Mouse (Mus musculus): ENCODE measurements around the gene Fpr1. TPM values are rescaled to one million over a fixed set of nuclear protein-coding genes. Genes with fewer than 3 reads are reported as not detected.

Gene Fpr1
- polyA plus RNA-seq, 1 experiment from 2014 or later = 8.5 TPM

- H3K27me3 ChIP-seq (ENCODE audit: control insufficient read depth, insufficient read depth, low read depth, low read length) = no peaks in the 10 kb centered on the region
- H3K9ac ChIP-seq (ENCODE audit: low read depth, low read length) = no peak within 1 kb of the TSS
- no peaks in the 10 kb centered on the region for H3K4me1 ChIP-seq (ENCODE audit: control insufficient read depth, low read depth, low read length)
- 30% methylated on average over 1 of the region's 1 CpGs for WGBS (ENCODE audit: insufficient replicate concordance)
- H3K9me3 ChIP-seq (replicated peaks; ENCODE audit: control insufficient read depth, low read length) = no peaks in the 10 kb centered on the region
- no peak for ATAC-seq (ENCODE audit: low read depth)
- H3K4me2 ChIP-seq (ENCODE audit: low read depth, low read length) = no peak within 1 kb of the TSS
- no peak within 1 kb of the TSS for H3K4me3 ChIP-seq (ENCODE audit: low read depth, low read length)
- no peaks in the 10 kb centered on the region for H3K36me3 ChIP-seq (ENCODE audit: control insufficient read depth, insufficient read depth)
- no peak within 1 kb of the TSS for H3K27ac ChIP-seq (ENCODE audit: low read length)
Measured at GRCm38 (mm10) chr17:17887774-17888248, 4.1 kb upstream of the Fpr1 start, which contains the start of the genes Fpr2 and Fpr3. Gene Fpr2, plus strand, starts transcription at chr17:17887824. Gene Fpr3, plus strand, starts transcription at chr17:17887852.

- 51% methylated on average over 3 of the region's 3 CpGs for WGBS (ENCODE audit: insufficient replicate concordance)
- ATAC-seq (ENCODE audit: low read depth) = no peak; the same call in 1 of the 2 replicates
- Histone ChIP-seq H3K27me3 (ENCODE audit: control insufficient read depth, insufficient read depth, low read depth, low read length) (no peaks in the 10 kb centered on the region), H3K4me2 (ENCODE audit: low read depth, low read length) (no peak overlapping the region), H3K4me1 (ENCODE audit: control insufficient read depth, low read depth, low read length) (no peaks in the 10 kb centered on the region), H3K27ac (ENCODE audit: low read length) (no peak overlapping the region; the same call in 1 of the 2 replicates), H3K36me3 (ENCODE audit: control insufficient read depth, insufficient read depth) (no peaks in the 10 kb centered on the region), H3K9ac (ENCODE audit: low read depth, low read length) (no peak overlapping the region), H3K4me3 (ENCODE audit: low read depth, low read length) (no peak overlapping the region), H3K9me3 (replicated peaks; ENCODE audit: control insufficient read depth, low read length) (no peaks in the 10 kb centered on the region)
Measured at GRCm38 (mm10) chr17:17882672-17883071, 1.1 kb downstream of the Fpr1 start.

GRCm38 (mm10) chr17:17879347-17879746 is 4.4 kb downstream of the Fpr1 start:
- H3K4me2 ChIP-seq (ENCODE audit: low read depth, low read length) = no peak overlapping the region
- no peak overlapping the region for H3K9ac ChIP-seq (ENCODE audit: low read depth, low read length)
- no peaks in the 10 kb centered on the region for H3K9me3 ChIP-seq (replicated peaks; ENCODE audit: control insufficient read depth, low read length)
- no peaks in the 10 kb centered on the region for H3K36me3 ChIP-seq (ENCODE audit: control insufficient read depth, insufficient read depth)
- no peaks in the 10 kb centered on the region for H3K4me1 ChIP-seq (ENCODE audit: control insufficient read depth, low read depth, low read length)
- no peaks in the 10 kb centered on the region for H3K27me3 ChIP-seq (ENCODE audit: control insufficient read depth, insufficient read depth, low read depth, low read length)
- 22% methylated on average over 1 of the region's 1 CpGs for WGBS (ENCODE audit: insufficient replicate concordance)
- H3K27ac ChIP-seq (ENCODE audit: low read length) = no peak overlapping the region
- no peak overlapping the region for H3K4me3 ChIP-seq (ENCODE audit: low read depth, low read length)
- no peak for ATAC-seq (ENCODE audit: low read depth)

GRCm38 (mm10) chr17:17871697-17872096 is 12.0 kb downstream of the Fpr1 start:
- no peaks in the 10 kb centered on the region for H3K27me3 ChIP-seq (ENCODE audit: control insufficient read depth, insufficient read depth, low read depth, low read length)
- H3K4me3 ChIP-seq (ENCODE audit: low read depth, low read length) = no peak overlapping the region
- ATAC-seq (ENCODE audit: low read depth) = peak; percentile 51; the same call in 1 of the 2 replicates
- no peaks in the 10 kb centered on the region for H3K4me1 ChIP-seq (ENCODE audit: control insufficient read depth, low read depth, low read length)
- H3K27ac ChIP-seq (ENCODE audit: low read length) = no peak overlapping the region
- H3K9ac ChIP-seq (ENCODE audit: low read depth, low read length) = no peak overlapping the region
- H3K36me3 ChIP-seq (ENCODE audit: control insufficient read depth, insufficient read depth) = no peaks in the 10 kb centered on the region
- WGBS (ENCODE audit: insufficient replicate concordance) = 24% methylated on average over 2 of the region's 2 CpGs
- no peak overlapping the region for H3K4me2 ChIP-seq (ENCODE audit: low read depth, low read length)
- H3K9me3 ChIP-seq (replicated peaks; ENCODE audit: control insufficient read depth, low read length) = no peaks in the 10 kb centered on the region

GRCm38 (mm10) chr17:17870892-17871550 is 12.7 kb downstream of the Fpr1 start:
- no peak for ATAC-seq (ENCODE audit: low read depth)
- Histone ChIP-seq H3K36me3 (ENCODE audit: control insufficient read depth, insufficient read depth) (no peaks in the 10 kb centered on the region), H3K27ac (ENCODE audit: low read length) (0 out of 2 replicates have a peak overlapping the region, but pooled peaks have one; percentile 42), H3K9ac (ENCODE audit: low read depth, low read length) (no peak overlapping the region), H3K27me3 (ENCODE audit: control insufficient read depth, insufficient read depth, low read depth, low read length) (no peaks in the 10 kb centered on the region), H3K9me3 (replicated peaks; ENCODE audit: control insufficient read depth, low read length) (no peaks in the 10 kb centered on the region), H3K4me1 (ENCODE audit: control insufficient read depth, low read depth, low read length) (no peaks in the 10 kb centered on the region), H3K4me3 (ENCODE audit: low read depth, low read length) (no peak overlapping the region), H3K4me2 (ENCODE audit: low read depth, low read length) (no peak overlapping the region)
- 33% methylated on average over 2 of the region's 2 CpGs for WGBS (ENCODE audit: insufficient replicate concordance)

- no peaks in the 10 kb centered on the region for H3K36me3 ChIP-seq (ENCODE audit: control insufficient read depth, insufficient read depth)
- ATAC-seq (ENCODE audit: low read depth) = peak; percentile 52; the same call in 1 of the 2 replicates
- H3K27me3 ChIP-seq (ENCODE audit: control insufficient read depth, insufficient read depth, low read depth, low read length) = no peaks in the 10 kb centered on the region
- H3K4me2 ChIP-seq (ENCODE audit: low read depth, low read length) = no peak overlapping the region
- no peaks in the 10 kb centered on the region for H3K4me1 ChIP-seq (ENCODE audit: control insufficient read depth, low read depth, low read length)
- H3K27ac ChIP-seq (ENCODE audit: low read length) = no peak overlapping the region
- 58% methylated on average over 11 of the region's 11 CpGs for WGBS (ENCODE audit: insufficient replicate concordance)
- no peak overlapping the region for H3K4me3 ChIP-seq (ENCODE audit: low read depth, low read length)
- H3K9me3 ChIP-seq (replicated peaks; ENCODE audit: control insufficient read depth, low read length) = no peaks in the 10 kb centered on the region
- no peak overlapping the region for H3K9ac ChIP-seq (ENCODE audit: low read depth, low read length)
Measured at GRCm38 (mm10) chr17:17866801-17867469, 16.8 kb downstream of the Fpr1 start.

GRCm38 (mm10) chr17:17865168-17865567 is 18.6 kb downstream of the Fpr1 start:
- no peak overlapping the region for H3K4me2 ChIP-seq (ENCODE audit: low read depth, low read length)
- H3K4me3 ChIP-seq (ENCODE audit: low read depth, low read length) = no peak overlapping the region
- H3K36me3 ChIP-seq (ENCODE audit: control insufficient read depth, insufficient read depth) = no peaks in the 10 kb centered on the region
- H3K4me1 ChIP-seq (ENCODE audit: control insufficient read depth, low read depth, low read length) = no peaks in the 10 kb centered on the region
- 25% methylated on average over 2 of the region's 2 CpGs for WGBS (ENCODE audit: insufficient replicate concordance)
- H3K27ac ChIP-seq (ENCODE audit: low read length) = no peak overlapping the region
- H3K9ac ChIP-seq (ENCODE audit: low read depth, low read length) = no peak overlapping the region
- ATAC-seq (ENCODE audit: low read depth) = peak; percentile 40; the same call in 1 of the 2 replicates
- no peaks in the 10 kb centered on the region for H3K9me3 ChIP-seq (replicated peaks; ENCODE audit: control insufficient read depth, low read length)
- no peaks in the 10 kb centered on the region for H3K27me3 ChIP-seq (ENCODE audit: control insufficient read depth, insufficient read depth, low read depth, low read length)

- Histone ChIP-seq H3K4me3 (ENCODE audit: low read depth, low read length) (no peak overlapping the region), H3K4me2 (ENCODE audit: low read depth, low read length) (no peak overlapping the region), H3K27ac (ENCODE audit: low read length) (no peak overlapping the region), H3K9ac (ENCODE audit: low read depth, low read length) (no peak overlapping the region), H3K4me1 (ENCODE audit: control insufficient read depth, low read depth, low read length) (no peaks in the 10 kb centered on the region), H3K27me3 (ENCODE audit: control insufficient read depth, insufficient read depth, low read depth, low read length) (no peaks in the 10 kb centered on the region), H3K9me3 (replicated peaks; ENCODE audit: control insufficient read depth, low read length) (no peaks in the 10 kb centered on the region), H3K36me3 (ENCODE audit: control insufficient read depth, insufficient read depth) (no peaks in the 10 kb centered on the region)
- 45% methylated on average over 1 of the region's 1 CpGs for WGBS (ENCODE audit: insufficient replicate concordance)
- no peak for ATAC-seq (ENCODE audit: low read depth)
Measured at GRCm38 (mm10) chr17:17862360-17862759, 21.4 kb downstream of the Fpr1 start.

- no peaks in the 10 kb centered on the region for H3K4me1 ChIP-seq (ENCODE audit: control insufficient read depth, low read depth, low read length)
- ATAC-seq (ENCODE audit: low read depth) = no peak
- no peak overlapping the region for H3K9ac ChIP-seq (ENCODE audit: low read depth, low read length)
- H3K27me3 ChIP-seq (ENCODE audit: control insufficient read depth, insufficient read depth, low read depth, low read length) = no peaks in the 10 kb centered on the region
- no peaks in the 10 kb centered on the region for H3K9me3 ChIP-seq (replicated peaks; ENCODE audit: control insufficient read depth, low read length)
- H3K4me2 ChIP-seq (ENCODE audit: low read depth, low read length) = no peak overlapping the region
- no peak overlapping the region for H3K27ac ChIP-seq (ENCODE audit: low read length)
- H3K4me3 ChIP-seq (ENCODE audit: low read depth, low read length) = no peak overlapping the region
- 53% methylated on average over 3 of the region's 3 CpGs for whole genome bisulfite sequencing (ENCODE audit: insufficient replicate concordance)
- H3K36me3 ChIP-seq (ENCODE audit: control insufficient read depth, insufficient read depth) = no peaks in the 10 kb centered on the region
Measured at GRCm38 (mm10) chr17:17860110-17860509, 23.6 kb downstream of the Fpr1 start.
